In the genomic region with DNA sequence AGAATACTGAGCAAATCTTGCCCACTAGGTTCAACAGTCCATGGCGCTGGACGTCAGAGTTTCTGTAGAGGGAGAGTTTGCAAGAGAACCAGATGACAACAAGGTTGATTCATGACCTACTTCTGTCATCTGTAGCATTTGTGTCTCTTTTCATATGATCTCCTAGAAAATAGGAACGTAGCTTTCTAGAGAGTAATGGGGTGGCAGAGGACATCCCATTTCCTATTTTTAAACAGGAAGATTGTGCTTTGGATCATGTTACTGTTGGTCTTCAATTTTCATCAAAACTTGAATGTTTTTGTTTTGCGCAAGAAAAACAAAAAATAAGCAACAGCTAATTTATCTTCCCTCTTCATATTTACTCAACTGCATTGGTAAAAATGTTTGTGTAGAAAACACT, we compare ENCODE assay signal across 17 mouse cellular contexts.
"Had no signal": no experiment of that assay in that cellular context is flagged by ENCODE, and none has a peak within 500 bp of the region (broad histone marks: within the 10 kb centered on the region; RNA-seq: fewer than 3 reads in every experiment).

No protein-coding gene starts in this region.

- H3K4me3 ChIP-seq: liver, embryonic 13.5 days; liver, embryonic 15.5 days; megakaryocyte, embryonic 14.5 days; midbrain, embryonic 13.5 days; midbrain, embryonic 15.5 days; neural tube, embryonic 12.5 days; stomach, embryonic 15.5 days had no signal

- H3K9me3 ChIP-seq: liver, embryonic 13.5 days; liver, embryonic 15.5 days; midbrain, embryonic 13.5 days; midbrain, embryonic 15.5 days; neural tube, embryonic 12.5 days; stomach, embryonic 15.5 days had no signal

- H3K4me1 ChIP-seq: liver, embryonic 13.5 days; liver, embryonic 15.5 days; megakaryocyte, embryonic 14.5 days; midbrain, embryonic 13.5 days; midbrain, embryonic 15.5 days; stomach, embryonic 15.5 days had no signal

- H3K27me3 ChIP-seq: liver, embryonic 13.5 days; liver, embryonic 15.5 days; midbrain, embryonic 13.5 days; midbrain, embryonic 15.5 days; neural tube, embryonic 12.5 days; stomach, embryonic 15.5 days had no signal

- H3K27ac ChIP-seq: liver, embryonic 13.5 days; liver, embryonic 15.5 days; macrophage; midbrain, embryonic 13.5 days; midbrain, embryonic 15.5 days; neural tube, embryonic 12.5 days; stomach, embryonic 15.5 days; stomach, postnatal 0 days had no signal

- H3K36me3 ChIP-seq: liver, embryonic 13.5 days; liver, embryonic 15.5 days; midbrain, embryonic 13.5 days; midbrain, embryonic 15.5 days; neural tube, embryonic 12.5 days; stomach, embryonic 15.5 days had no signal

- ATAC-seq: liver, postnatal 0 days; midbrain, embryonic 13.5 days; midbrain, embryonic 15.5 days had no signal

- DNase-seq: liver, embryonic 13.5 days; liver, postnatal 0 days; lung, adult 2 months; lung, postnatal 10 days; right cerebral cortex, postnatal 14 days; thymus, adult 2 months; thymus, postnatal 25 days; thymus, postnatal 4 days had no signal

- H3K9ac ChIP-seq: liver, embryonic 13.5 days; liver, embryonic 15.5 days; liver, postnatal 0 days; midbrain, embryonic 13.5 days; midbrain, embryonic 15.5 days; neural tube, embryonic 12.5 days; stomach, embryonic 15.5 days had no signal

- H3K4me2 ChIP-seq: liver, embryonic 13.5 days; liver, embryonic 15.5 days; midbrain, embryonic 11.5 days; midbrain, embryonic 13.5 days; midbrain, embryonic 15.5 days; neural tube, embryonic 12.5 days; stomach, embryonic 15.5 days had no signal
